Mouse (Mus musculus) heart, postnatal 14 days (tissue): ENCODE results near the gene Slc6a17. TPM values are rescaled to one million over a fixed set of nuclear protein-coding genes. Genes with fewer than 3 reads are reported as not detected.

Experiments
- total RNA-seq, 2 experiments: library from RNA; stranded (reverse); gene quantifications; 2 replicates each; pipeline ENCODE4 v1.2.3; 2021

The Slc6a17 gene
- total RNA-seq, 2 experiments from 2014 or later = 1.3 to 1.5 TPM

Other genes with a start within 250 kb of the Slc6a17 start
- 10 to 100 TPM; 63.2 to 71.3 TPM for gene Lamtor5, start 239.2 kb downstream of the Slc6a17 start, total RNA-seq
- under 1 TPM; 0.37 to 0.60 TPM for gene Slc16a4, start 226.8 kb downstream of the Slc6a17 start, total RNA-seq
- 10 to 100 TPM; 24.3 to 26.0 TPM for gene Rbm15, start 184.3 kb downstream of the Slc6a17 start, total RNA-seq
- under 1 TPM; 0.37 to 0.43 TPM for gene Kcnc4, start 58.5 kb downstream of the Slc6a17 start, total RNA-seq
- not detected for gene Ubl4b, start 37.1 kb upstream of the Slc6a17 start, total RNA-seq
- gene Alx3, start 77.0 kb upstream of the Slc6a17 start, total RNA-seq = not detected
- gene Gm10961, start 113.3 kb upstream of the Slc6a17 start, total RNA-seq = not detected
- 10 to 100 TPM; 21.4 to 26.2 TPM for gene Strip1, start 113.7 kb upstream of the Slc6a17 start, total RNA-seq
- 10 to 100 TPM; 79.1 to 91.9 TPM for gene Ahcyl1, start 178.5 kb upstream of the Slc6a17 start, total RNA-seq
- gene Csf1, start 242.5 kb upstream of the Slc6a17 start, total RNA-seq = 10 to 100 TPM; 25.5 to 33.6 TPM